Mouse (Mus musculus) inflammation-experienced regulatory T-cells, adult 16 weeks (primary cell): Measurements from ENCODE around the gene Zfp111. TPM values are rescaled to one million over a fixed set of nuclear protein-coding genes. Genes with fewer than 3 reads are reported as not detected.

Experiments used
- polyA plus RNA-seq: library from polyadenylated mRNA; unstranded; fragments of 100-300 nt; shearing (Covaris generic); gene quantifications from one replicate; pipeline ENCODE4 v1.2.1, GENCODE M21; 2017

Zfp111 gene
- polyA plus RNA-seq: 1.2 TPM

GRCm38 (mm10) chr7:24211343-24211742, at the start of gene Zfp111:
TSS of gene Zfp111 (minus strand) at chr7:24211443.

GRCm38 (mm10) chr7:24254633-24255474, 43.6 kb upstream of the Zfp111 start, which contains the start of gene Zfp108:
TSS of gene Zfp108 (plus strand) at chr7:24254794.

GRCm38 (mm10) chr7:24237040-24237791, 26.0 kb upstream of the Zfp111 start, which contains the start of gene Zfp109:
TSS of gene Zfp109 (minus strand) at chr7:24237560.

GRCm38 (mm10) chr7:24174618-24175336, 36.5 kb downstream of the Zfp111 start, which contains the start of gene Zfp114:
TSS of gene Zfp114 (plus strand) at chr7:24175060.

Other genes with a start within 250 kb of the Zfp111 start
- not detected for gene Vmn1r181, start 236.8 kb downstream of the Zfp111 start, polyA plus RNA-seq
- gene V1rd19, start 209.8 kb downstream of the Zfp111 start, polyA plus RNA-seq: not detected
- gene Vmn1r183, start 158.2 kb downstream of the Zfp111 start, polyA plus RNA-seq: not detected
- 42.0 TPM for gene Zfp180, start 129.5 kb downstream of the Zfp111 start, polyA plus RNA-seq
- 1.4 TPM for gene Zfp112, start 99.1 kb downstream of the Zfp111 start, polyA plus RNA-seq
- 20.7 TPM for gene Zfp235, start 77.3 kb downstream of the Zfp111 start, polyA plus RNA-seq
- gene Zfp114, start 36.4 kb downstream of the Zfp111 start, polyA plus RNA-seq: 1.9 TPM
- gene Zfp109, start 26.1 kb upstream of the Zfp111 start, polyA plus RNA-seq: 7.7 TPM
- 1.0 TPM for gene Zfp108, start 43.4 kb upstream of the Zfp111 start, polyA plus RNA-seq
- 3.7 TPM for gene Zfp93, start 59.0 kb upstream of the Zfp111 start, polyA plus RNA-seq
- gene Zfp61, start 89.8 kb upstream of the Zfp111 start, polyA plus RNA-seq: 28.4 TPM
- 16.9 TPM for gene Zfp94, start 105.2 kb upstream of the Zfp111 start, polyA plus RNA-seq
- not detected for gene Tescl, start 122.5 kb upstream of the Zfp111 start, polyA plus RNA-seq
- gene Lypd5, start 137.8 kb upstream of the Zfp111 start, polyA plus RNA-seq: not detected
- gene Kcnn4, start 158.8 kb upstream of the Zfp111 start, polyA plus RNA-seq: 174 TPM
- gene Smg9, start 188.2 kb upstream of the Zfp111 start, polyA plus RNA-seq: 61.3 TPM
- not detected for gene Irgc1, start 240.9 kb upstream of the Zfp111 start, polyA plus RNA-seq